Mouse (Mus musculus): Measurements from ENCODE around the gene C1qtnf2. TPM values are rescaled to one million over a fixed set of nuclear protein-coding genes. Genes with fewer than 3 reads are reported as not detected.

C1qtnf2 gene
- total RNA-seq (2021) = 10 to 100 TPM; 10.5 to 13.2 TPM

- DNase-seq = peak; percentile 76
These were observed at the start of gene C1qtnf2 for GRCm38 (mm10) chr11:43474225-43474774. TSS of gene C1qtnf2 (plus strand) at chr11:43474276.

- DNase-seq = no peak
These were observed 49.7 kb upstream of the C1qtnf2 start for GRCm38 (mm10) chr11:43424386-43424785.

- no peak for DNase-seq
These were observed 48.8 kb upstream of the C1qtnf2 start for GRCm38 (mm10) chr11:43425166-43425709.

GRCm38 (mm10) chr11:43425824-43426413 lies 48.2 kb upstream of the C1qtnf2 start, which contains the start of gene Pttg1:
TSS of gene Pttg1 (minus strand) at chr11:43426251.
- peak; percentile 82 for DNase-seq

- DNase-seq = peak; percentile 19
These were observed 47.6 kb upstream of the C1qtnf2 start for GRCm38 (mm10) chr11:43426414-43426884.

- peak; percentile 76 for DNase-seq
These were observed 40.6 kb upstream of the C1qtnf2 start, which contains the start of gene Slu7 for GRCm38 (mm10) chr11:43433254-43434023. TSS of gene Slu7 (plus strand) at chr11:43433744.

- no peak for DNase-seq
These were observed 40.1 kb upstream of the C1qtnf2 start for GRCm38 (mm10) chr11:43434024-43434407.

- DNase-seq = peak; percentile 1
These were observed 33.0 kb upstream of the C1qtnf2 start for GRCm38 (mm10) chr11:43441121-43441520.

GRCm38 (mm10) chr11:43443183-43443582 lies 30.9 kb upstream of the C1qtnf2 start:
- DNase-seq = no peak

- no peak for DNase-seq
These were observed 24.2 kb upstream of the C1qtnf2 start for GRCm38 (mm10) chr11:43449916-43450315.

- no peak for DNase-seq
These were observed 22.8 kb upstream of the C1qtnf2 start for GRCm38 (mm10) chr11:43451322-43451721.

GRCm38 (mm10) chr11:43452266-43452665 lies 21.8 kb upstream of the C1qtnf2 start:
- no peak for DNase-seq

- DNase-seq = no peak
These were observed 10.9 kb upstream of the C1qtnf2 start for GRCm38 (mm10) chr11:43463204-43463603.

GRCm38 (mm10) chr11:43470118-43470517 lies 4.0 kb upstream of the C1qtnf2 start:
- peak; percentile 40 for DNase-seq

- no peak for DNase-seq
These were observed 2.9 kb upstream of the C1qtnf2 start for GRCm38 (mm10) chr11:43470881-43471820.

GRCm38 (mm10) chr11:43473115-43473514 lies 961 bp upstream of the C1qtnf2 start:
- DNase-seq = no peak

GRCm38 (mm10) chr11:43473635-43474224 lies 346 bp upstream of the C1qtnf2 start:
- DNase-seq = no peak

GRCm38 (mm10) chr11:43479376-43479775 lies 5.3 kb downstream of the C1qtnf2 start:
- no peak for DNase-seq

GRCm38 (mm10) chr11:43480561-43480960 lies 6.5 kb downstream of the C1qtnf2 start:
- DNase-seq = no peak

GRCm38 (mm10) chr11:43481672-43482522 lies 7.8 kb downstream of the C1qtnf2 start:
- DNase-seq = no peak

All from heart, postnatal 4 days (tissue).